Mouse (Mus musculus) CD4-positive naive resting alpha-beta T cell, adult 76 days (primary cell): Measurements from ENCODE around the gene Rpusd4. TPM values are rescaled to one million over a fixed set of nuclear protein-coding genes. Genes with fewer than 3 reads are reported as not detected.

Source experiments
- total RNA-seq: library from RNA; stranded (reverse); gene quantifications from one replicate; pipeline ENCODE4 v1.2.4, GENCODE M21; 2023

Rpusd4 gene
- 33.0 TPM for total RNA-seq

GRCm38 (mm10) chr9:35267146-35267975, at the start of gene Rpusd4, which contains the start of gene Fam118b:
Gene Rpusd4, plus strand, starts transcription at chr9:35267865.
Gene Fam118b, minus strand, starts transcription at chr9:35267805.

Other genes starting within 250 kb of the Rpusd4 start
- 33.9 TPM for gene St3gal4, start 148.6 kb upstream of the Rpusd4 start, total RNA-seq
- 27.6 TPM for gene Dcps, start 91.8 kb upstream of the Rpusd4 start, total RNA-seq
- 105 TPM for gene Srpr, start 67.7 kb upstream of the Rpusd4 start, total RNA-seq
- 5.6 TPM for gene Tirap, start 67.6 kb upstream of the Rpusd4 start, total RNA-seq
- gene Foxred1, start 56.8 kb upstream of the Rpusd4 start, total RNA-seq: 20.6 TPM
- gene Fam118b, start 60 bp upstream of the Rpusd4 start, total RNA-seq: 16.4 TPM
- gene Cdon, start 153.3 kb downstream of the Rpusd4 start, total RNA-seq: 24.1 TPM